Mouse (Mus musculus): Measurements from ENCODE around the gene Dapk1. TPM values are rescaled to one million over a fixed set of nuclear protein-coding genes. Genes with fewer than 3 reads are reported as not detected.
"Not testable (repeated sequence)": the region's sequence is repeated elsewhere in the genome, so short reads cannot be mapped to it uniquely, and the experiment has no call there.

Gene Dapk1
- total RNA-seq (2021) = 100 to 1,000 TPM; 105 to 110 TPM

DNA sequence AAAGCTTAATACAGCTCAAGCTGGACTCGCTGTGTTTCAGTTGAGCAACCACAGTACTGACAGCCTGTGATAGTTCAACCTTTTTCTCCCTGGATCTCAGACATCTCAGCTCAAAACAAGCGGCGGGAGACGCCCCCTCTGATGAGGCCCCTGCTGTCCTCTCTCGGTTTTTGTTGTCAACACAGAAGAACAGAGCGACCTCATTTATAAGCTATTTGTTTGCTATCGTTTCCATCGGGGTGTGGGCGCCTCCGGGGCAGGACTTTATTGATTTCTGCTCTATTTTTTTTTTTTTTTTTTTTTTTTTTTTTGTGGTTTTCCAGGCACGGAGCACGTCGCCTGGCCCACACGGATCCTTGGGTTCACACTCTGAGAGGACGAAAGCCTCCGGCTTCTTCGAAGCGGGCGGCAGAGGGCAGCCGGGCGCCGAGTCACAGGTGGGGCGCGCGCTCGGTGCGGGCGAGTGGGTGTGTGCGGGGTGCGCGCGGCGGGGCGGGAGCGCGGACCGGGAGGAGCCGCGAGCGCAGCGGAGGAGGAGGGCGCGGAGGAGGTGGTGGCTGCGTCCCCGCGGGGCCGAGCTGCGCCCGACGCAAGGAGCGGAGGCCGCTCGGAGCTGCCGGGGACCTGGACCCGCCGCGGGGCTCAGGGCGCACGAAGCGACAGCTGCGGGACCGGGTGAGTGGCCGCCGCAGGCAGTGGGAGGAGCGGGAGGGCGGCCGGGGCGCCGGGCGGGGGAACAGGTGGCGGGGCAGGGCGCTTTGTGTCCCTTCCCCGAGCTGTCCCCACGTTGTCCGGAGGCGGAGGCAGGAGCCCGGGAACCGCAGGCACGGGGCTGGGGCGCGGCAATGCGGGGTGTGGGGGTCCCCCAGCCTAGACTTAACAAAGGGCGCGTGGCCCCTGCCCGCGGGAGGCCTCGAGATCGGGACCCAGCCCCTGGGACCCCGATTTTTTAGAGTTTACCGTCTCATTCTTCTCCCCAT is at the start of gene Dapk1:
Gene Dapk1 (plus strand): TSS at position 512 of the 980 bp plus-strand sequence.
- DNase-seq = peak; percentile 88
- intact Hi-C loops (cut with DNase I) = loop anchor here (5.0 to 10.0 kb wide), 3 partner anchors 93 to 141 kb away; no protein-coding TSS in a partner anchor

GRCm38 (mm10) chr13:60553326-60553725 is 48.4 kb upstream of the Dapk1 start:
- intact Hi-C loops (cut with DNase I) = no loop called here
- DNase-seq = no peak

- intact Hi-C loops (cut with DNase I) = no loop called here
- no peak for DNase-seq
Measured at GRCm38 (mm10) chr13:60556476-60556875, 45.3 kb upstream of the Dapk1 start.

GRCm38 (mm10) chr13:60556911-60557310 is 44.8 kb upstream of the Dapk1 start:
- intact Hi-C loops (cut with DNase I) = no loop called here
- DNase-seq = no peak

DNA sequence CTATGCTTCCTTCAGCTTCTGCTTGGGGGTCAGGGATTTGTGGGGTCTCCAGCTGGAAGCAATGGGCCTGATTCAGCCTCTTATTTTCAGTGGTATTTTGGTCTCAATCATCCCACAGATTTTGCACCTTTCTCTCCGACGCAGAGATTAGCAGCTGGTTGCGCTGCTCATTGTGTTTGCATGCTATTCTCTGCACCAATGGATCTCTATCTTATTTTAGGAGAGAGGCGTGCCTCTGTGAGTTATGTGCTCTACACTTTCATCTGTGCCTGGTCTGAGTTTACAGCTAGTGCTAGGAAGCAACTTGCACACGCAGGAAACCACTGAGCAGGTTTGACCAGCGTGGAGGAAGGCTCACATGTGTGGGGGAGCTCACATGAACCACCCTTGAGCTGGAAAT is 37.4 kb upstream of the Dapk1 start:
- intact Hi-C loops (cut with DNase I) = no loop called here
- no peak for DNase-seq

- intact Hi-C loops (cut with DNase I) = no loop called here
- DNase-seq = no peak
Measured at GRCm38 (mm10) chr13:60568934-60569548, 32.7 kb upstream of the Dapk1 start.

DNA sequence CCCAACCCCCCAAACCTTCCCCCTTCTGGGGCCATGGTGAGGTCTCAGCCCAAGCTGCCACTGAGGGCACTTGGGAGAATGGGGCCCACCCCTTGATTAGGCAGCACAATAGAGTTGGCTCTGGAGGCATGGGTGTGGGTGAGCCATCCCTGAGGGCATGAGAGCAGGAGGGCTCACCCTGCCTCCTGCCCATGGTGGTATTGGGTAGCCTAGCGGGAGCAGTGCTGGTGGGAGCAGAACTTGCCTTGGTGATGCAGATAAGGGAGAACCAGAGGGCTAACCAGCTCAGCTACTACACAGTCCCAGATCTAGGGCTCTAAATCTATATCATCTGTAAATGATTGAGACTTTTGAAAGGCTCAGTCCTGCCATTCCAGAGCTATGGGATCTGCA is 32.2 kb upstream of the Dapk1 start:
- intact Hi-C loops (cut with DNase I) = no loop called here
- no peak for DNase-seq

- no peak for DNase-seq
- intact Hi-C loops (cut with DNase I) = no loop called here
Measured at GRCm38 (mm10) chr13:60573541-60573940, 28.2 kb upstream of the Dapk1 start.

DNA sequence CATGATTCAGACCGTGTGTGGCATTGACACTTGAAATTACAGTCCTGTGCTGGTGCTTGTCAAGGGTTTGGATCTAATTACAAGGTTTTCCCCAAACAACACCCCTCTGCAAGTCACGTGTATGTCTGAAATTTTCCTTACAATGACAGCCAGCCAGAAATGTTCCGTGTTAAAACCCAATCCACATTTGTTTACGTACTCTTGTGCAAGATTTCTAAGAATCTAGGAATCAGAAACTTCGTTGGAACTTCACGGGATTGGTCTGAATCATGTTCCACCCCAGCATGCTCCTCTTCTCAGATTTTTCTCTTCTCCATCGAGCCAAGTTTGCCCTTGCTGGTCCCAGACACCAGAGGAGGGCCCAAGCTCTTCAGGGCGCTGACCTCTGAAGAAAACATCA is 27.8 kb upstream of the Dapk1 start:
- DNase-seq = no peak
- intact Hi-C loops (cut with DNase I) = no loop called here

DNA sequence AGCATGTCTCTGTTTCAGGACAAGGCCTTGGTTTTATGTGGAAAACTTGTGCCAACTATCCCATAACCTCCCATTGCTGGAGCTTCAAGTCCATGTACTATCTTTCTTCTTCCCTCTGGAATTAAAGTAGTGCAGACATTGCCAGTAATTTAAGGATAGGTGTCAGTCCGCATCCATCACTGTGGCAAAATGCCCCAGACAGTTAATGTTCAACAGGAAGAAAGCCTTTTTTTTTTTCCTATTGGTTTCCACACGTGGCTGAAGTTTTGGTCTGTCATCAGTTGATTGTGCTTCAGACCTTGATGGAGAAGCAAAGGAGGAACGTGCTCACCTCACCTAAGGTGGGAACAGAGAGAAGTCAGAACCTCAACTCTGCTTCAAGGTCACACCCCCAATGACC is 23.2 kb upstream of the Dapk1 start:
- no peak for DNase-seq

GRCm38 (mm10) chr13:60594866-60595265 is 6.9 kb upstream of the Dapk1 start:
- DNase-seq = no peak
- intact Hi-C loops (cut with DNase I) = no loop called here

More for the DNA sequence above, 23.2 kb upstream of the Dapk1 start:
- intact Hi-C loops (cut with DNase I) = no loop called here

DNA sequence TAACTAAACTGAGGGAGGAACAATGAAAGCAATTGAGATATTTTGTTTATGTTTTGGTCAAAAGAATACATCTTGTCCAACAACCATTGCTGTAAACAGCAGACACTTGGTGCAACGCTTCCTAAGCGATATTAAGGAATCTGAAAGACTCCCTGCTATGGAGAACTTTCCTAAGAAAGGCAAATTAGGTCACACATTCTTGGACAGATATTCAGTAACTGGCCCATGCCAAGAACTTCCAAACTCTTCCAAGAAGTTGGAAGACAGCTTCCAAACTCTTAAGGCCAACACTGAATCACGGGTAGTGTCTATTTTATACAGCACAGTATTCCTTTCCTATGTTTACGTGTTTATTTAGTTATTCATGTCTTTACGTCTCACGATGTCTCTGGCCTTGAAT is 6.2 kb upstream of the Dapk1 start:
- intact Hi-C loops (cut with DNase I) = no loop called here

DNA sequence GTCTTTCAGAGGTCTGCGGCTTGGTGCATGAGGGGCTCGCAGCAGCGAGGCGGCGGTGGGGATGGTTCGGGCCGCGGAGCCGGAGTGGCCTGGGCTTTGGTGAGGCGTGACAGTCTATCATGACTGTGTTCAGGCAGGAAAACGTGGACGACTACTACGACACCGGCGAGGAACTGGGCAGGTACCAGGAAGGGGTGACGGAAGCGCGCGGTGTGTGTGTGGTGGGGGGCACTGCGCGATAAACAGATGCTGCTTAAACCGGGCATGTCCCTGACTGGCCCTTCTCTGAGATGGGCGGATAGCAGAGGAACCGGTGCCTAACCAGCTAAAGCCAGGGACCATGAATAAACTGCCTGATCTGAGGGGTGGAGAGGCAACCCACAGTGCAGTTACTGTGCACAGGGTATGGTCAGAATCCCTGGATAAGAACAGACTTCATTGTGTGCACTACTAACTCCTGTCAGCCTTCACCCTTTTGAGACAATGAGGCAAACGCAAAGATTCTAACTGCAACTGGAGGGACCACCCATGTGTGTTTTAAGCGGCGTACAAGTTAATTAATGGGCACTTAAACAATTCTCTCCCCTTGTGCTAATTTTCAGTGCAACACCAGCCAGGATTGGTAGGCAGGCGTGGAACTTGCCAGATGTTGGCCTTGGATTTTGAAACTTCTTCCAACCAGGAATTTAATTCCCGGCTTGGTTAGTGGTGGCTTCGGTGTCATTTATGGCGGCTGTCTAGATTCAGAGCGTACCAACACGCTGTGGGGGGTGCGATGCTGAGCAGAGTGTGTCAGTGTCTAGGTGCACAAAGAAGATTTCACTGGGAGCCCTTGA is 887 bp downstream of the Dapk1 start:
- DNase-seq = peak; percentile 49
- intact Hi-C loops (cut with DNase I) = loop anchor here (5.0 to 10.0 kb wide), 3 partner anchors 92 to 140 kb away; no protein-coding TSS in a partner anchor

More for the DNA sequence above, 6.2 kb upstream of the Dapk1 start:
- DNase-seq = no peak

- no peak for DNase-seq
- intact Hi-C loops (cut with DNase I) = loop anchor here (5.0 to 10.0 kb wide), 3 partner anchors 92 to 139 kb away; no protein-coding TSS in a partner anchor
Measured at GRCm38 (mm10) chr13:60603252-60603562, 1.5 kb downstream of the Dapk1 start.

GRCm38 (mm10) chr13:60607411-60607810 is 5.7 kb downstream of the Dapk1 start:
- intact Hi-C loops (cut with DNase I) = loop anchor here (10.0 kb wide), 1 partner anchor 87 kb away; no protein-coding TSS in a partner anchor
- DNase-seq = no peak

DNA sequence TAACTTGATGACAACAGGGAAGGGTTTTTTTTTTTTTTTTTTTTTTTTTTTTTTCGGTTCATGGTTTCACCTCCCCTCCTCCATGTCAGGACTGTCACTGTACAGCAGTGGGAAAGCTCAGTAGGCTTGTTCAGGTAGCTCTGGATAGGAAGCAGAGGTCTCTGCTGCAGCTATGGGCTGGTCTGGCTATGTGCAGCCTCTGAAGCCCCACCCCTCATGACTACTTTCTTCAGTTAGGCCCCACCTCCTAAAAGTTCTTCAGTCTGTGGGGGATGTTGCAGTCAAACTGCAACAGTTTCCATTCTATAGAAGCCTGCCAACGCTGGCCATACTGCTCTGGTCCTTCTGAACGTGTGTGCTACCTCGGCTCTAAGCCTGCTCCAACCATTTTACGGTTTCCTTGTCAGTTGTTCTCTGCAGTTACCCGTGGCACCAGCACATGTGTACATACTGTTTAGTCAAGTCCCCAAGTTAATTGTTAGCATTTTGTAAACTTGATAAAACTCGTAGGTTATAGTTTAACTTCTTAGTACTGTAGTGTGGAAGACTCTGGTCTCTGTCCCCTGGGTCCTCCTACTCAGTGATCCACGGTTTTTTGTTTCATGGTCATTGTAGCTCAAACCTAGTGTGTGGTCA is 6.8 kb downstream of the Dapk1 start:
- DNase-seq = no peak
- intact Hi-C loops (cut with DNase I) = loop anchor here (10.0 kb wide), 1 partner anchor 86 kb away; no protein-coding TSS in a partner anchor

DNA sequence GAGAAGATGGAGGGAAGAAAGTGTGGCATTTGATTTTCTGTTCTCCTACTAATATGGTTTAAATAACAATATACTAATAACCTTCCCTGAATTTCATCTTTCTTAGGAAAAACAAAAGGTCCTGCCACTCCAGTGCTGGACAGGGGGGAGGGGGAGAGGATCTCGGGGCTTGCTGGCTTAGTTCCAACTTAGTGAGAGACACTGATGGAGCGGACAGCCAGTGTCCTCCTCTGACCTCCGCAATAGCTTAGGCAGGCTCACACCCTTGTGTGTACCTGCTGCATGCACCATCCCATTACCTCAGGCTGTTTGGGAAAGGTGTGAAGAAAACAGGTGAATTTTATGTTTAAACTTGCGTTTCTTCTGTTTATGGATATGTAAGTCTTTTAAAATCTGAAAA is 7.5 kb downstream of the Dapk1 start:
- intact Hi-C loops (cut with DNase I) = loop anchor here (10.0 kb wide), 1 partner anchor 86 kb away; no protein-coding TSS in a partner anchor
- DNase-seq = no peak

DNA sequence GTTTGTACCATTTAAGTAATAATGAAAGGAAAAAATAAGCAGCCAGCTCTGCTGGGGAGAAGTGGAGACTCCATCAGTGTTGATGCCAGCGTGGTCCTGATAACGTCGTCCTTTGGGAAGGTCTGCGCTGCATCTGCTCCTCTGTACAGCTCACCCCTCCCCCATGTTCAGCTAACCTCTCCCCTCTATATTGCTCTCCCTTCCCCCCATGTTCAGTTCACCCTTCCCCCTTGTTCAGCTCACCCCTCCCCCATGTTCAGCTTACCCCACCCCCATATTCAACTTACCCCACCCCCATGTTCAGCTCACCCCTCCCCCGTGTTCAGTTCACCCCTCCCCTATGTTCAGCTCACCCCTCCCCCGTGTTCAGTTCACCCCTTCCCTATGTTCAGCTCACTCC is 8.8 kb downstream of the Dapk1 start:
- no peak for DNase-seq

GRCm38 (mm10) chr13:60610971-60611370 is 9.2 kb downstream of the Dapk1 start:
- DNase-seq; intact Hi-C loops (cut with DNase I): not testable (repeated sequence)

More for the DNA sequence above, 8.8 kb downstream of the Dapk1 start:
- intact Hi-C loops (cut with DNase I) = no loop called here

- no peak for DNase-seq
- intact Hi-C loops (cut with DNase I) = no loop called here
Measured at GRCm38 (mm10) chr13:60612160-60612559, 10.4 kb downstream of the Dapk1 start.

All from left cerebral cortex, postnatal 4 days (tissue).